Mouse (Mus musculus): ENCODE measurements around the gene Fhit.
"Not testable (repeated sequence)": the region's sequence is repeated elsewhere in the genome, so short reads cannot be mapped to it uniquely, and the experiment has no call there.

Fhit gene

GRCm38 (mm10) chr14:9976934-9977510 is 1184.8 kb downstream of the Fhit start:
- DNase-seq (ENCODE audit: low read depth): no peak

GRCm38 (mm10) chr14:9974402-9974801 is 1187.4 kb downstream of the Fhit start:
- DNase-seq (ENCODE audit: low read depth): no peak

- no peak for DNase-seq (ENCODE audit: low read depth)
Observed at GRCm38 (mm10) chr14:9963853-9964252, 1198.0 kb downstream of the Fhit start.

GRCm38 (mm10) chr14:9960396-9960795 is 1201.4 kb downstream of the Fhit start:
- DNase-seq (ENCODE audit: low read depth): no peak

- no peak for DNase-seq (ENCODE audit: low read depth)
Observed at GRCm38 (mm10) chr14:9899494-9899893, 1262.3 kb downstream of the Fhit start.

GRCm38 (mm10) chr14:9896556-9896955 is 1265.3 kb downstream of the Fhit start:
- DNase-seq (ENCODE audit: low read depth): no peak

GRCm38 (mm10) chr14:9852041-9852440 is 1309.8 kb downstream of the Fhit start:
- DNase-seq (ENCODE audit: low read depth): no peak

GRCm38 (mm10) chr14:9832290-9832689 is 1329.5 kb downstream of the Fhit start:
- DNase-seq (ENCODE audit: low read depth): no peak

GRCm38 (mm10) chr14:9828699-9829240 is 1333.1 kb downstream of the Fhit start:
- not testable (repeated sequence) for DNase-seq (ENCODE audit: low read depth)

GRCm38 (mm10) chr14:9815963-9816362 is 1345.9 kb downstream of the Fhit start:
- DNase-seq (ENCODE audit: low read depth): no peak

GRCm38 (mm10) chr14:9811847-9812321 is 1350.0 kb downstream of the Fhit start:
- DNase-seq (ENCODE audit: low read depth): no peak

GRCm38 (mm10) chr14:9811177-9811846 is 1350.5 kb downstream of the Fhit start:
- DNase-seq (ENCODE audit: low read depth): no peak

- no peak for DNase-seq (ENCODE audit: low read depth)
Observed at GRCm38 (mm10) chr14:9793403-9793802, 1368.4 kb downstream of the Fhit start.

GRCm38 (mm10) chr14:9788402-9788950 is 1373.4 kb downstream of the Fhit start:
- DNase-seq (ENCODE audit: low read depth): no peak

- DNase-seq (ENCODE audit: low read depth): no peak
Observed at GRCm38 (mm10) chr14:9787389-9787788, 1374.4 kb downstream of the Fhit start.

GRCm38 (mm10) chr14:9785861-9786260 is 1376.0 kb downstream of the Fhit start:
- DNase-seq (ENCODE audit: low read depth): no peak

GRCm38 (mm10) chr14:9751341-9751740 is 1410.5 kb downstream of the Fhit start:
- no peak for DNase-seq (ENCODE audit: low read depth)

- no peak for DNase-seq (ENCODE audit: low read depth)
Observed at GRCm38 (mm10) chr14:9748709-9749108, 1413.1 kb downstream of the Fhit start.

- no peak for DNase-seq (ENCODE audit: low read depth)
Observed at GRCm38 (mm10) chr14:9721917-9722472, 1439.8 kb downstream of the Fhit start.

- DNase-seq (ENCODE audit: low read depth): no peak
Observed at GRCm38 (mm10) chr14:9698621-9699020, 1463.2 kb downstream of the Fhit start.

GRCm38 (mm10) chr14:9697101-9697500 is 1464.7 kb downstream of the Fhit start:
- no peak for DNase-seq (ENCODE audit: low read depth)

GRCm38 (mm10) chr14:9696004-9696403 is 1465.8 kb downstream of the Fhit start:
- no peak for DNase-seq (ENCODE audit: low read depth)

- no peak for DNase-seq (ENCODE audit: low read depth)
Observed at GRCm38 (mm10) chr14:9695217-9695690, 1466.6 kb downstream of the Fhit start.
